Mouse (Mus musculus): ENCODE data around the gene Amdhd1. TPM values are rescaled to one million over a fixed set of nuclear protein-coding genes. Genes with fewer than 3 reads are reported as not detected.

Gene Amdhd1
- polyA plus RNA-seq, 1 experiment from 2014 or later, result 0.94 TPM

GRCm38 (mm10) chr10:93485055-93485691 is 54.7 kb downstream of the Amdhd1 start:
- no peaks in the 10 kb centered on the region for H3K4me1 ChIP-seq (ENCODE audit: control insufficient read depth, insufficient read depth, low read length)
- H3K9ac ChIP-seq (replicated peaks; ENCODE audit: low read depth, low read length), result no peak overlapping the region
- peak; percentile 63; the same call in 1 of the 2 replicates for ATAC-seq (ENCODE audit: insufficient number of reproducible peaks, insufficient read depth, low FRiP score, low read depth)
- H3K9me3 ChIP-seq (ENCODE audit: control insufficient read depth, low read depth, low read length), result no peaks in the 10 kb centered on the region
- 83% methylated on average over 8 of the region's 8 CpGs for whole genome bisulfite sequencing
- peaks cover 27% of the 10 kb centered on the region for H3K36me3 ChIP-seq (ENCODE audit: control insufficient read depth, insufficient read depth, low read length)
- no peak overlapping the region for H3K4me3 ChIP-seq (ENCODE audit: low read depth, low read length)
- H3K4me2 ChIP-seq (replicated peaks; ENCODE audit: low read depth, low read length), result no peak overlapping the region
- H3K27me3 ChIP-seq (ENCODE audit: control insufficient read depth, insufficient read depth, low read length), result no peaks in the 10 kb centered on the region
- H3K27ac ChIP-seq (ENCODE audit: low read length), result no peak overlapping the region

DNA sequence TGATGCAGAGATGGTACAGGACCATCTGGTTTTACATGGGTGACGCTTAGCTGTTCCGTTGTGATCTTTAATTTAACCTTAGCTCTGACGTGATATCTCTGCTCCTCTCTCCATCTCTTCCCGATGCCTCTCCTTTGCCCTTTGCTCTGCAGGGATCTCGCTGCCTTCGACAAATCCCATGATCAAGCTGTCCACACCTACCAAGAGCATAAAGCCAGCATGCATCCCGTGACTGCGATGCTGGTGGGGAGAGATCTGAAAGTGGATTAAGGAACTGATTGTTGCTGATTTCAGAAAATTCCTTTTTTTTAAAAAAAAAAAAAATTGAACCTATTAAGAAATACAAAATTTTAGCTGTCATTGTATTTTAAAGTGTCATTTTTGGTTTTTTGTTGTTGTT is 55.3 kb downstream of the Amdhd1 start:
- ATAC-seq (ENCODE audit: insufficient number of reproducible peaks, insufficient read depth, low FRiP score, low read depth), result no peak
- 85% methylated on average over 8 of the region's 8 CpGs for WGBS
- H3K4me3 ChIP-seq (ENCODE audit: low read depth, low read length), result no peak overlapping the region

More for the DNA sequence above, 55.3 kb downstream of the Amdhd1 start:
- no peaks in the 10 kb centered on the region for H3K27me3 ChIP-seq (ENCODE audit: control insufficient read depth, insufficient read depth, low read length)
- no peak overlapping the region for H3K9ac ChIP-seq (replicated peaks; ENCODE audit: low read depth, low read length)
- peaks cover 34% of the 10 kb centered on the region for H3K36me3 ChIP-seq (ENCODE audit: control insufficient read depth, insufficient read depth, low read length)
- H3K4me1 ChIP-seq (ENCODE audit: control insufficient read depth, insufficient read depth, low read length), result no peaks in the 10 kb centered on the region
- H3K27ac ChIP-seq (ENCODE audit: low read length), result no peak overlapping the region
- H3K4me2 ChIP-seq (replicated peaks; ENCODE audit: low read depth, low read length), result no peak overlapping the region
- no peaks in the 10 kb centered on the region for H3K9me3 ChIP-seq (ENCODE audit: control insufficient read depth, low read depth, low read length)

Other genes starting within 250 kb of the Amdhd1 start
- gene Elk3, start 228.9 kb downstream of the Amdhd1 start, polyA plus RNA-seq (2014; fragmentation: Nextera tagmentation; extraction: Ambion mirVana), result 34.0 and 36.6 TPM in 2 replicates
- gene Lta4h, start 86.6 kb downstream of the Amdhd1 start, polyA plus RNA-seq (2014; fragmentation: Nextera tagmentation; extraction: Ambion mirVana), result 212 and 220 TPM in 2 replicates
- 2.1 and 2.3 TPM in 2 replicates for gene Hal, start 51.3 kb downstream of the Amdhd1 start, polyA plus RNA-seq (2014; fragmentation: Nextera tagmentation; extraction: Ambion mirVana)
- 0.80 and 2.6 TPM in 2 replicates for gene Ccdc38, start 599 bp upstream of the Amdhd1 start, polyA plus RNA-seq (2014; fragmentation: Nextera tagmentation; extraction: Ambion mirVana)
- gene Snrpf, start 49.7 kb upstream of the Amdhd1 start, polyA plus RNA-seq (2014; fragmentation: Nextera tagmentation; extraction: Ambion mirVana), result 131 and 146 TPM in 2 replicates
- gene Ntn4, start 100.6 kb upstream of the Amdhd1 start, polyA plus RNA-seq (2014; fragmentation: Nextera tagmentation; extraction: Ambion mirVana), result 0.35 and 0.62 TPM in 2 replicates